ENCODE assay signal across 14 mouse cellular contexts in the genomic region with DNA sequence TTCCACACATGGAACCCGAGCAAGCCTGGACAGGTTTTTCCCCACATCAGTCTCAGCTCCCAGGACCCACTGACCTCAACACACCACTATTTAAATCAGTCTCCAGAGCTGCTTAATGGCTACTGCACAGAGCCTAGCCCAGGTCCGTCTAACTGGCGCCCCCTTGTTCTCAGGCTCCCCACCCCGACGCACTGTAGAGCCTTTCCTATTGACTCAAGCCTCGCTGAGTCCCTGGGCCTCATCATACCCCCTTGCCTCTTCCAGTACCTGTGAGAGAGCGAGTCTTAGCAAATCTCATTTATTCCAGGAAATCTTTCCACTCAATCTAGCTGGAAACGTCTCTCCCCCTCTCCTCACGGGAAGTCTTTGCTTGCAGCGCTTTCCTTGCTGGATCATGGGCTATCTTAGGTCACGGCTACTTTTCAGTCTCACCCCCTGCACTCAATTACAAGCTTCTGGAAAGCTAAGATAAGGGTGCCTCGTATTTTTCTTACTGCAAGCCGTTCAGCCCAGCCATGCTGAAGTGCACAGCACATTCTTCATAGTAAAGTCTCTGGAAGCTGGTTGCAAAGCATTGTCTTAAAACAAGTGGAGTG.
DNase-seq lines count a peak whose midpoint lies in the region; ATAC-seq and TF ChIP-seq lines count a peak whose summit lies in the region.
"Had no signal": no experiment of that assay in that cellular context is flagged by ENCODE, and none has a peak within 500 bp of the region (broad histone marks: within the 10 kb centered on the region; RNA-seq: fewer than 3 reads in every experiment).

No protein-coding gene starts in this region.

- H3K4me3 ChIP-seq in hindbrain, embryonic 15.5 days: no peak overlapping the region
- H3K4me3 ChIP-seq in hindbrain, embryonic 12.5 days: no peak overlapping the region
- H3K4me3 ChIP-seq in MEL (ENCODE audit: control insufficient read depth in 1 of 2, insufficient read depth in 1 of 2, low read depth in 2 of 2, low read length in 2 of 2): no peak overlapping the region
- no peak overlapping the region for H3K4me3 ChIP-seq in limb, embryonic 10.5 days
- H3K4me3 ChIP-seq in midbrain, embryonic 13.5 days (replicated peaks): no peak overlapping the region
- no peak overlapping the region for H3K4me3 ChIP-seq in forebrain, embryonic 14.5 days (ENCODE audit: low read depth, low read length)
- H3K4me3 ChIP-seq in forebrain, embryonic 13.5 days: no peak overlapping the region
- H3K4me3 ChIP-seq: limb, embryonic 13.5 days; neural tube, embryonic 15.5 days had no signal

- no peaks in the 10 kb centered on the region; the same call in 1 of the 2 replicates for H3K4me1 ChIP-seq in hindbrain, embryonic 15.5 days (replicated peaks)
- no peaks in the 10 kb centered on the region for H3K4me1 ChIP-seq in hindbrain, embryonic 12.5 days
- H3K4me1 ChIP-seq in MEL (ENCODE audit: control insufficient read depth in 1 of 2, insufficient read depth in 2 of 2, low read length in 2 of 2): peaks cover 2 to 10% of the 10 kb centered on the region in 2 experiments
- peaks cover 24% of the 10 kb centered on the region for H3K4me1 ChIP-seq in limb, embryonic 10.5 days
- peaks cover 6% of the 10 kb centered on the region; the same call in 1 of the 2 replicates for H3K4me1 ChIP-seq in midbrain, embryonic 13.5 days (replicated peaks)
- no peaks in the 10 kb centered on the region for H3K4me1 ChIP-seq in forebrain, embryonic 14.5 days (ENCODE audit: control insufficient read depth, insufficient read depth, low read length)
- peaks cover 6% of the 10 kb centered on the region; the same call in 1 of the 2 replicates for H3K4me1 ChIP-seq in forebrain, embryonic 13.5 days
- H3K4me1 ChIP-seq: neural tube, embryonic 15.5 days had no signal

- TF ChIP-seq RAD21 in MEL (IDR thresholded peaks at IDR 0.05; ENCODE audit: low read depth, low read length): no peak

- H3K79me2 ChIP-seq in MEL (ENCODE audit: control insufficient read depth, insufficient read depth, low read length, poor library complexity): no peaks in the 10 kb centered on the region

- no peaks in the 10 kb centered on the region for H3K27me3 ChIP-seq in hindbrain, embryonic 15.5 days
- no peaks in the 10 kb centered on the region for H3K27me3 ChIP-seq in hindbrain, embryonic 12.5 days
- H3K27me3 ChIP-seq in MEL (ENCODE audit: control insufficient read depth in 1 of 2, insufficient read depth in 2 of 2, low read length in 2 of 2): no peaks in the 10 kb centered on the region
- H3K27me3 ChIP-seq in limb, embryonic 10.5 days (ENCODE audit: low read depth, poor library complexity, severe bottlenecking): no peaks in the 10 kb centered on the region
- H3K27me3 ChIP-seq in midbrain, embryonic 13.5 days: no peaks in the 10 kb centered on the region
- H3K27me3 ChIP-seq in forebrain, embryonic 14.5 days (replicated peaks; ENCODE audit: control insufficient read depth, insufficient read depth, low read length): no peaks in the 10 kb centered on the region
- H3K27me3 ChIP-seq in forebrain, embryonic 13.5 days: no peaks in the 10 kb centered on the region
- H3K27me3 ChIP-seq: limb, embryonic 13.5 days; neural tube, embryonic 15.5 days; Patski had no signal

- peak; percentile 54; the same call in 1 of the 2 replicates for ATAC-seq in hindbrain, embryonic 15.5 days (ENCODE audit: low FRiP score, low read depth)
- no peak for ATAC-seq in hindbrain, embryonic 12.5 days (ENCODE audit: low FRiP score)
- peak; percentile 67 for ATAC-seq in midbrain, embryonic 13.5 days
- no peak for ATAC-seq in forebrain, embryonic 14.5 days
- ATAC-seq in forebrain, embryonic 13.5 days: no peak
- ATAC-seq: Patski had no signal

- peak; percentile 44 to 47; a peak in 2 of 4 replicates for TF ChIP-seq EP300 in MEL (IDR thresholded peaks at IDR 0.05; ENCODE audit: low read depth in 1 of 2, low read length in 2 of 2)

- no peak for TF ChIP-seq POLR2A in MEL (IDR thresholded peaks at IDR 0.05; ENCODE audit: control insufficient read depth in 1 of 2, insufficient read depth in 1 of 2, low read depth in 1 of 2, low read length in 2 of 2, poor library complexity in 1 of 2)

- no peak overlapping the region for H3K4me2 ChIP-seq in hindbrain, embryonic 15.5 days
- H3K4me2 ChIP-seq in hindbrain, embryonic 12.5 days (replicated peaks): no peak overlapping the region
- H3K4me2 ChIP-seq in midbrain, embryonic 13.5 days (replicated peaks): no peak overlapping the region
- H3K4me2 ChIP-seq in forebrain, embryonic 14.5 days (ENCODE audit: low read length): no peak overlapping the region
- no peak overlapping the region for H3K4me2 ChIP-seq in forebrain, embryonic 13.5 days
- H3K4me2 ChIP-seq: limb, embryonic 13.5 days; neural tube, embryonic 15.5 days had no signal

- H3K9me3 ChIP-seq in hindbrain, embryonic 15.5 days: no peaks in the 10 kb centered on the region
- H3K9me3 ChIP-seq in hindbrain, embryonic 12.5 days (replicated peaks): no peaks in the 10 kb centered on the region
- H3K9me3 ChIP-seq in MEL (replicated peaks; ENCODE audit: insufficient read depth, low read length): no peaks in the 10 kb centered on the region
- H3K9me3 ChIP-seq in limb, embryonic 10.5 days (replicated peaks): no peaks in the 10 kb centered on the region
- H3K9me3 ChIP-seq in midbrain, embryonic 13.5 days: no peaks in the 10 kb centered on the region
- no peaks in the 10 kb centered on the region for H3K9me3 ChIP-seq in forebrain, embryonic 14.5 days (replicated peaks; ENCODE audit: control insufficient read depth, low read length)
- H3K9me3 ChIP-seq in forebrain, embryonic 13.5 days (replicated peaks): no peaks in the 10 kb centered on the region
- H3K9me3 ChIP-seq: limb, embryonic 13.5 days; neural tube, embryonic 15.5 days had no signal

- no peak; a peak in 1 of 6 replicates for TF ChIP-seq CTCF in MEL (IDR thresholded peaks at IDR 0.05 in 2 of 3, conservative IDR thresholded peaks at IDR 0.05 in 1 of 3; ENCODE audit: control insufficient read depth in 1 of 3, insufficient read depth in 1 of 3, low read depth in 2 of 3, low read length in 3 of 3, poor library complexity in 1 of 3, severe bottlenecking in 1 of 3)

- peak; percentile 38 for DNase-seq in MEL (ENCODE audit: low read depth, low spot score)
- peak; percentile 20 for DNase-seq in limb, embryonic 10.5 days (ENCODE audit: low spot score)
- no peak for DNase-seq in forebrain, embryonic 14.5 days (ENCODE audit: low spot score)
- DNase-seq: cerebellum, postnatal 36 days; kidney, adult 18-20 months; layer of hippocampus, postnatal 36 days; retina, postnatal 1 day had no signal

- no peaks in the 10 kb centered on the region; the same call in 1 of the 2 replicates for H3K36me3 ChIP-seq in hindbrain, embryonic 15.5 days
- H3K36me3 ChIP-seq in hindbrain, embryonic 12.5 days: no peaks in the 10 kb centered on the region
- peaks cover 0 to 6% of the 10 kb centered on the region in 2 experiments; a peak in 2 of 4 replicates for H3K36me3 ChIP-seq in MEL (ENCODE audit: control insufficient read depth in 1 of 2, insufficient read depth in 2 of 2, low read length in 2 of 2)
- H3K36me3 ChIP-seq in limb, embryonic 10.5 days: no peaks in the 10 kb centered on the region
- H3K36me3 ChIP-seq in midbrain, embryonic 13.5 days: no peaks in the 10 kb centered on the region
- H3K36me3 ChIP-seq in forebrain, embryonic 14.5 days (ENCODE audit: control insufficient read depth, insufficient read depth, low read length): peaks cover 6% of the 10 kb centered on the region; the same call in 1 of the 2 replicates
- no peaks in the 10 kb centered on the region for H3K36me3 ChIP-seq in forebrain, embryonic 13.5 days (ENCODE audit: poor library complexity, severe bottlenecking)
- H3K36me3 ChIP-seq: limb, embryonic 13.5 days had no signal

- no peak overlapping the region for H3K27ac ChIP-seq in hindbrain, embryonic 15.5 days (replicated peaks)
- H3K27ac ChIP-seq in hindbrain, embryonic 12.5 days: no peak overlapping the region
- no peak overlapping the region for H3K27ac ChIP-seq in MEL (ENCODE audit: control insufficient read depth, low read depth, low read length)
- H3K27ac ChIP-seq in limb, embryonic 10.5 days: peak overlapping the region; percentile 14; the same call in 1 of the 2 replicates
- H3K27ac ChIP-seq in midbrain, embryonic 13.5 days: no peak overlapping the region
- H3K27ac ChIP-seq in forebrain, embryonic 14.5 days (ENCODE audit: low read depth, low read length): no peak overlapping the region
- no peak overlapping the region for H3K27ac ChIP-seq in forebrain, embryonic 13.5 days
- H3K27ac ChIP-seq: limb, embryonic 13.5 days; neural tube, embryonic 15.5 days had no signal

- WGBS in hindbrain, embryonic 15.5 days: 70% methylated on average over 13 of the region's 13 CpGs
- 80% methylated on average over 13 of the region's 13 CpGs for WGBS in hindbrain, embryonic 12.5 days
- WGBS in limb, embryonic 10.5 days: 78% methylated on average over 13 of the region's 13 CpGs
- 69% methylated on average over 13 of the region's 13 CpGs for WGBS in midbrain, embryonic 13.5 days
- 81% methylated on average over 13 of the region's 13 CpGs for WGBS in forebrain, embryonic 14.5 days
- WGBS in forebrain, embryonic 13.5 days: 84% methylated on average over 13 of the region's 13 CpGs

- H3K9ac ChIP-seq in hindbrain, embryonic 15.5 days: no peak overlapping the region
- no peak overlapping the region for H3K9ac ChIP-seq in hindbrain, embryonic 12.5 days
- no peak overlapping the region for H3K9ac ChIP-seq in MEL (ENCODE audit: control insufficient read depth, low read depth, low read length, poor library complexity, severe bottlenecking)
- no peak overlapping the region for H3K9ac ChIP-seq in midbrain, embryonic 13.5 days (replicated peaks)
- H3K9ac ChIP-seq in forebrain, embryonic 14.5 days (ENCODE audit: low read length): no peak overlapping the region
- no peak overlapping the region for H3K9ac ChIP-seq in forebrain, embryonic 13.5 days
- H3K9ac ChIP-seq: limb, embryonic 13.5 days; neural tube, embryonic 15.5 days had no signal

TF ChIP-seq in MEL, 35 proteins besides CTCF, POLR2A, EP300 and RAD21:
- TF ChIP-seq GATA1 (IDR thresholded peaks at IDR 0.05; ENCODE audit: low read depth, low read length) (peak; percentile 46), RCOR1 (IDR thresholded peaks at IDR 0.05; ENCODE audit: low read depth, low read length) (0 out of 2 replicates have a peak, but pooled peaks have one; percentile 6), NELFE (IDR thresholded peaks at IDR 0.05; ENCODE audit: low read depth, low read length) (no peak), POLR2AphosphoS5 (IDR thresholded peaks at IDR 0.05; ENCODE audit: borderline replicate concordance, low read depth, low read length) (no peak), POLR2AphosphoS2 (IDR thresholded peaks at IDR 0.05; ENCODE audit: low read length) (no peak), TCF12 (IDR thresholded peaks at IDR 0.05; ENCODE audit: low read depth, low read length) (peak; percentile 56; the same call in 1 of the 2 replicates), ZKSCAN1 (IDR thresholded peaks at IDR 0.05; ENCODE audit: low read depth, low read length) (no peak), USF2 (IDR thresholded peaks at IDR 0.05; ENCODE audit: borderline replicate concordance in 1 of 2, insufficient read depth in 1 of 2, low read depth in 1 of 2, low read length in 2 of 2) (no peak), TAL1 (IDR thresholded peaks at IDR 0.05; ENCODE audit: low read length) (peak; percentile 40)

Comparison
In these comparisons a context has a peak if more than half of its experiments do, and no peak if none do; other contexts are left out.
1. ATAC-seq: peak in hindbrain, embryonic 15.5 days (single experiment) and midbrain, embryonic 13.5 days (single experiment); none in hindbrain, embryonic 12.5 days (single experiment), forebrain, embryonic 14.5 days (single experiment) and forebrain, embryonic 13.5 days (single experiment).